Mouse (Mus musculus) olfactory bulb, adult 2 months (tissue): ENCODE results near the gene Prune2.

Experiments
- CTCF ChIP-seq: fragments of 200-500 bp; IDR thresholded peaks from 2 replicates; pipeline ENCODE4 v1.5.1; 2012; ENCODE audit warnings: low read depth, mild to moderate bottlenecking, low read length, moderate library complexity; ENCODE audit not compliant: insufficient read depth
- POLR2A ChIP-seq: fragments of 200-500 bp; IDR thresholded peaks from 2 replicates; pipeline ENCODE4 v1.6.1; 2012; ENCODE audit warnings: mild to moderate bottlenecking, low read depth, low read length, moderate library complexity; ENCODE audit not compliant: insufficient read depth

- TF ChIP-seq POLR2A, result no peak
- TF ChIP-seq CTCF, result no peak
Observed at GRCm38 (mm10) chr19:17060106-17060505, 104.2 kb downstream of the Prune2 start.
